Mouse (Mus musculus) embryonic fibroblast, embryonic 13.5 days (primary cell): ENCODE results near the gene Egln3.

Experiments used
- CTCF ChIP-seq: IDR thresholded peaks from 2 replicates; pipeline ENCODE4 v1.5.1; 2011; ENCODE audit warnings: mild to moderate bottlenecking, control low read depth, low read length, moderate library complexity, borderline replicate concordance; ENCODE audit not compliant: insufficient read depth
- POLR2A ChIP-seq: IDR thresholded peaks from 2 replicates; pipeline ENCODE4 v1.6.1; 2011; ENCODE audit warnings: low read depth, mild to moderate bottlenecking, control low read depth, low read length, moderate library complexity

DNA sequence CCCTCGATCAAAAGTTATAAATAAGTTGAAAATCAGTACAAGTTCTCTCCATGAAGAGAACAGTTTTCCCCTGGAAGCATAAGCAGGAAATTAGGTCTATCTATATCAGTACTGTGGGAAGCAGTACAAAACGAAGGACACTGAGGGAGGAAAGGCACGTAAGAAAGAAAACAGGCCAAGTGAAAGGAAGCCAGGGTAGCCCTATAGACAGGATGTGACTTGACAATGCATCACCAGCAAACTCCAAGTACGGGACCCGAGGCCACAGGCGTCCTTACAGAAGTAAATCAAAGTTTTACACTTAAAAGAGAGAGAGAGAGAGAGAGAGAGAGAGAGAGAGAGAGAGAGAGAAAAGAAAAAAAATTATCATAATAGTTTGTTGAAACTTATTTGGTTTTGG lies 2.8 kb downstream of the Egln3 start:
- TF ChIP-seq CTCF (no peak), POLR2A (no peak)
